Mouse (Mus musculus) heart, postnatal 0 days (tissue): ENCODE measurements around the gene 1700011L22Rik.

Source experiments
- CTCF ChIP-seq: IDR thresholded peaks from 2 replicates; pipeline ENCODE4 v1.5.1; 2016; ENCODE audit warnings: antibody characterized with exemption, control low read depth, low read depth
- EP300 ChIP-seq: IDR thresholded peaks from 2 replicates; pipeline ENCODE4 v1.6.1; 2016; ENCODE audit warnings: antibody characterized with exemption, low read depth

GRCm38 (mm10) chr8:79190071-79190470 is 58.3 kb downstream of the 1700011L22Rik start:
- TF ChIP-seq CTCF (no peak), EP300 (no peak)
